Mouse (Mus musculus): ENCODE measurements around the gene Nell2. TPM values are rescaled to one million over a fixed set of nuclear protein-coding genes. Genes with fewer than 3 reads are reported as not detected.

Gene Nell2
- polyA plus RNA-seq, 1 experiment from 2014 or later, result 1.9 TPM

DNA sequence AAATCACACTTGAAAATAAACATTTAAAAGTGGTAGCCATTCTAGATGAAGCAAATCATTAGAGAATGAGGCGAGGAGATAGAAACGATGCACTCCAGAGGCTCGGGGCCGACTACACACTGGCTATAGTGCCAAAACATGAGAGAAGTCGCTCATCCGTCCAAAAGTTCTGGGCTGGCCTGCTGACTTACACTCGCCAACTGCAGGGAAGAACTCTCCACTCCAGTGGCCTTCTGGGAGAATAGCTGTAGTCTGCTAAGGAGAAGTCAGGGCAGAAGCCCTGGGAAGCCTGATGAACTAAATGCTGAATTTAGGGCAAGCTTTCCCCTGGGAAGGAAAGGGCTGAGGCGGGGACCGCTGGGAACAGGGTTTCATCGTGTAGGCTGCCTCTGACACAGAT lies 231.8 kb downstream of the Nell2 start:
- ATAC-seq (replicated peaks; ENCODE audit: extremely low read depth, insufficient read depth, low FRiP score), result no peak
- no peaks in the 10 kb centered on the region for H3K36me3 ChIP-seq (ENCODE audit: control insufficient read depth, insufficient read depth)
- no peak overlapping the region for H3K27ac ChIP-seq (ENCODE audit: low read length)
- WGBS, result 83% methylated on average over 10 of the region's 10 CpGs
- no peaks in the 10 kb centered on the region for H3K27me3 ChIP-seq (ENCODE audit: control insufficient read depth, insufficient read depth, low read length)
- H3K9ac ChIP-seq (ENCODE audit: low read length), result no peak overlapping the region
- H3K4me2 ChIP-seq (ENCODE audit: low read depth, low read length), result no peak overlapping the region
- H3K9me3 ChIP-seq (replicated peaks; ENCODE audit: control insufficient read depth, low read length), result no peaks in the 10 kb centered on the region
- no peaks in the 10 kb centered on the region for H3K4me1 ChIP-seq (ENCODE audit: control insufficient read depth, insufficient read depth, low read length)
- H3K4me3 ChIP-seq (ENCODE audit: low read length), result no peak overlapping the region

GRCm38 (mm10) chr15:95289047-95289446 lies 239.3 kb downstream of the Nell2 start:
- Histone ChIP-seq H3K9ac (ENCODE audit: low read length) (no peak overlapping the region), H3K4me3 (ENCODE audit: low read length) (no peak overlapping the region), H3K36me3 (ENCODE audit: control insufficient read depth, insufficient read depth) (no peaks in the 10 kb centered on the region), H3K27me3 (ENCODE audit: control insufficient read depth, insufficient read depth, low read length) (no peaks in the 10 kb centered on the region), H3K9me3 (replicated peaks; ENCODE audit: control insufficient read depth, low read length) (no peaks in the 10 kb centered on the region), H3K27ac (ENCODE audit: low read length) (no peak overlapping the region), H3K4me1 (ENCODE audit: control insufficient read depth, insufficient read depth, low read length) (no peaks in the 10 kb centered on the region), H3K4me2 (ENCODE audit: low read depth, low read length) (no peak overlapping the region)
- 60% methylated on average over 10 of the region's 10 CpGs for WGBS
- ATAC-seq (replicated peaks; ENCODE audit: extremely low read depth, insufficient read depth, low FRiP score), result no peak

DNA sequence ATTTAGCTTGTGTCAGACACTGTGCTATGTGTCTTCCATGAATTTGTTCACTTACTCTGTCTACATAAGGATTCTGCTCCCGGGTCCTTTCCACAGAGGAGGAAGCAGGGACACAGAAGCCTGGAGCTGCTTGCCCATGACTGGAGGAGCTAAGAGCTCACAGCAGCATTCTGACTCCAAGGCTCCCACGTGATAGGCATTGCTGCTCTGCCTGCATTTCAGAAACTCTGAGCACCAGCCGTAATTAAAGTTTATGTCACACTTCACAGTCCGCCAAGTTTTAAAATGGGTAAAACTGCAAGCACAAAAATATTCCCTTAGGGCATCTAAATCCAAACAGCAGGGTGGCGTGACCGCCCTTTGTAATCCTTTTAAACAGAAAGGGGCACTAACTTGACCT lies 243.2 kb downstream of the Nell2 start:
- Histone ChIP-seq H3K36me3 (ENCODE audit: control insufficient read depth, insufficient read depth) (no peaks in the 10 kb centered on the region), H3K4me1 (ENCODE audit: control insufficient read depth, insufficient read depth, low read length) (no peaks in the 10 kb centered on the region), H3K9ac (ENCODE audit: low read length) (no peak overlapping the region), H3K4me3 (ENCODE audit: low read length) (no peak overlapping the region), H3K9me3 (replicated peaks; ENCODE audit: control insufficient read depth, low read length) (no peaks in the 10 kb centered on the region), H3K27me3 (ENCODE audit: control insufficient read depth, insufficient read depth, low read length) (no peaks in the 10 kb centered on the region), H3K4me2 (ENCODE audit: low read depth, low read length) (no peak overlapping the region), H3K27ac (ENCODE audit: low read length) (no peak overlapping the region)
- ATAC-seq (replicated peaks; ENCODE audit: extremely low read depth, insufficient read depth, low FRiP score), result no peak
- WGBS, result 79% methylated on average over 6 of the region's 6 CpGs

DNA sequence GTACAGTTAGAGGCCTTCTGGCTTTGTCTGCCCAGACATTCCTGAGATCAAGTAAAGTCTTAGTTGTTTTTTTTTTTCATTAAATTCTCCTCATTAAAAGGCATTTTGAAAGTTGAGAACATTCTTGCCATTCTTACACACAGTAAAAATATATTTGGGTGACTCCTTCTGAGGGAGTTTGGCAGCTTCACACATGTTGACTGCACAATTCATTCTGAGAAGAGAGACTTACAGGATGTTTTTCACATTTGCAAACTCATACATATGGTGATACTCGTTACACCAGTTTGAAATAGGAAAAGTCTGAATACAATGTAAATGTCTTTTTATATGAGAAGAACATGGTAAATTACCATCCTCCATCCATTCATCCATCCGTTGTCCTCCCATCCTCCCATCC lies 247.4 kb downstream of the Nell2 start:
- H3K36me3 ChIP-seq (ENCODE audit: control insufficient read depth, insufficient read depth), result no peaks in the 10 kb centered on the region
- WGBS, result 69% methylated on average over 2 of the region's 2 CpGs
- H3K9ac ChIP-seq (ENCODE audit: low read length), result no peak overlapping the region
- no peaks in the 10 kb centered on the region for H3K27me3 ChIP-seq (ENCODE audit: control insufficient read depth, insufficient read depth, low read length)
- H3K27ac ChIP-seq (ENCODE audit: low read length), result no peak overlapping the region
- ATAC-seq (replicated peaks; ENCODE audit: extremely low read depth, insufficient read depth, low FRiP score), result no peak
- no peak overlapping the region for H3K4me2 ChIP-seq (ENCODE audit: low read depth, low read length)
- H3K9me3 ChIP-seq (replicated peaks; ENCODE audit: control insufficient read depth, low read length), result no peaks in the 10 kb centered on the region
- no peaks in the 10 kb centered on the region for H3K4me1 ChIP-seq (ENCODE audit: control insufficient read depth, insufficient read depth, low read length)
- no peak overlapping the region for H3K4me3 ChIP-seq (ENCODE audit: low read length)

DNA sequence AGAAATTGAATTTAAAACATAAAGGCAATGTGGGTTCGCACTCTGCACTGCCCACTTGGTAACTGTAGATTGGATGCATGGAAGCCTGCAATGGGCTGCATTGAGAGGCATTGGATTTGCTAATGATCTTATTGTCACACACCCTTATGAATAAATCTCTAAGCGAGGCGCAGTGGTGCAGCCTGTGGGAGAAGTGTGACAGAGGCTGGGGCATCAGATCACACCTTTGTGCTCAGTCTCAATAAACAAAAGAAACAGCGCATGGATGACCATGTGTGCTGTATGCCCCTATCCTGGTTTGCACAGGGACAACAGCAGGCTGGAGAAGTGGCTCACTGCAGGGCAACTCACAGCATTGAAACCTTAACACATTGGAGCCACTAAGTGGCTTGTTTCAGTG lies 250.4 kb downstream of the Nell2 start:
- ATAC-seq (replicated peaks; ENCODE audit: extremely low read depth, insufficient read depth, low FRiP score), result no peak
- no peaks in the 10 kb centered on the region for H3K9me3 ChIP-seq (replicated peaks; ENCODE audit: control insufficient read depth, low read length)
- 82% methylated on average over 4 of the region's 4 CpGs for WGBS

GRCm38 (mm10) chr15:95276556-95276955 lies 251.8 kb downstream of the Nell2 start:
- H3K27ac ChIP-seq (ENCODE audit: low read length), result no peak overlapping the region
- H3K27me3 ChIP-seq (ENCODE audit: control insufficient read depth, insufficient read depth, low read length), result no peaks in the 10 kb centered on the region
- ATAC-seq (replicated peaks; ENCODE audit: extremely low read depth, insufficient read depth, low FRiP score), result no peak
- H3K4me1 ChIP-seq (ENCODE audit: control insufficient read depth, insufficient read depth, low read length), result no peaks in the 10 kb centered on the region
- no peaks in the 10 kb centered on the region for H3K36me3 ChIP-seq (ENCODE audit: control insufficient read depth, insufficient read depth)
- no peak overlapping the region for H3K4me2 ChIP-seq (ENCODE audit: low read depth, low read length)
- WGBS, result 87% methylated on average over 3 of the region's 3 CpGs
- no peaks in the 10 kb centered on the region for H3K9me3 ChIP-seq (replicated peaks; ENCODE audit: control insufficient read depth, low read length)
- H3K4me3 ChIP-seq (ENCODE audit: low read length), result no peak overlapping the region
- no peak overlapping the region for H3K9ac ChIP-seq (ENCODE audit: low read length)

More for the DNA sequence above, 250.4 kb downstream of the Nell2 start:
- Histone ChIP-seq H3K4me2 (ENCODE audit: low read depth, low read length) (no peak overlapping the region), H3K4me3 (ENCODE audit: low read length) (no peak overlapping the region), H3K36me3 (ENCODE audit: control insufficient read depth, insufficient read depth) (no peaks in the 10 kb centered on the region), H3K27ac (ENCODE audit: low read length) (no peak overlapping the region), H3K4me1 (ENCODE audit: control insufficient read depth, insufficient read depth, low read length) (no peaks in the 10 kb centered on the region), H3K9ac (ENCODE audit: low read length) (no peak overlapping the region), H3K27me3 (ENCODE audit: control insufficient read depth, insufficient read depth, low read length) (no peaks in the 10 kb centered on the region)

GRCm38 (mm10) chr15:95275553-95275952 lies 252.8 kb downstream of the Nell2 start:
- H3K27ac ChIP-seq (ENCODE audit: low read length), result no peak overlapping the region
- H3K4me3 ChIP-seq (ENCODE audit: low read length), result no peak overlapping the region
- no peak overlapping the region for H3K4me2 ChIP-seq (ENCODE audit: low read depth, low read length)
- 76% methylated on average over 5 of the region's 5 CpGs for WGBS
- no peak for ATAC-seq (replicated peaks; ENCODE audit: extremely low read depth, insufficient read depth, low FRiP score)
- H3K4me1 ChIP-seq (ENCODE audit: control insufficient read depth, insufficient read depth, low read length), result no peaks in the 10 kb centered on the region
- H3K9me3 ChIP-seq (replicated peaks; ENCODE audit: control insufficient read depth, low read length), result no peaks in the 10 kb centered on the region
- H3K9ac ChIP-seq (ENCODE audit: low read length), result no peak overlapping the region
- H3K27me3 ChIP-seq (ENCODE audit: control insufficient read depth, insufficient read depth, low read length), result no peaks in the 10 kb centered on the region
- no peaks in the 10 kb centered on the region for H3K36me3 ChIP-seq (ENCODE audit: control insufficient read depth, insufficient read depth)

DNA sequence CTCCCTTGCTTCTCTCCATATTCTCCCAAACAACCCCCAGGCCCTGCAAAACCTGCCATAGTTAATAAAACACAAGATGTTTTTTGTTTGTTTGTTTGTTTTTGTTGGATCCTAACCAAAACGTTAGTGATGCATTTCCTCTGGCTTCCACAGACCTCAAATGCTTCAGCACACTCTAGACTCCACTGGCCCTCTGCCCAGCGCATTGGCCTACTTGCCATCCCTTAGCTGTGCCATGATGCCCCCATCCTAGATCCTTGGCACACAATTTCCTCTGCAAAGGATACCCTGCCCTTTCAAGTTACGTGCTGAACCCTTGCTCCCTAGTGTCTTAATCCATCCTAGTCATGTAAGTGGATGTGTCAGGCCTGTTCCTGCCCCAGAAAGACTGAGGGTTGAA lies 255.1 kb downstream of the Nell2 start:
- H3K27ac ChIP-seq (ENCODE audit: low read length), result no peak overlapping the region
- H3K4me3 ChIP-seq (ENCODE audit: low read length), result no peak overlapping the region
- H3K27me3 ChIP-seq (ENCODE audit: control insufficient read depth, insufficient read depth, low read length), result no peaks in the 10 kb centered on the region
- ATAC-seq (replicated peaks; ENCODE audit: extremely low read depth, insufficient read depth, low FRiP score), result no peak
- H3K9ac ChIP-seq (ENCODE audit: low read length), result no peak overlapping the region
- 72% methylated on average over 3 of the region's 3 CpGs for WGBS
- no peak overlapping the region for H3K4me2 ChIP-seq (ENCODE audit: low read depth, low read length)
- no peaks in the 10 kb centered on the region for H3K9me3 ChIP-seq (replicated peaks; ENCODE audit: control insufficient read depth, low read length)
- H3K4me1 ChIP-seq (ENCODE audit: control insufficient read depth, insufficient read depth, low read length), result no peaks in the 10 kb centered on the region
- H3K36me3 ChIP-seq (ENCODE audit: control insufficient read depth, insufficient read depth), result no peaks in the 10 kb centered on the region

- no peak for ATAC-seq (replicated peaks; ENCODE audit: extremely low read depth, insufficient read depth, low FRiP score)
- Histone ChIP-seq H3K9ac (ENCODE audit: low read length) (no peak overlapping the region), H3K36me3 (ENCODE audit: control insufficient read depth, insufficient read depth) (no peaks in the 10 kb centered on the region), H3K4me3 (ENCODE audit: low read length) (no peak overlapping the region), H3K4me2 (ENCODE audit: low read depth, low read length) (no peak overlapping the region), H3K27me3 (ENCODE audit: control insufficient read depth, insufficient read depth, low read length) (no peaks in the 10 kb centered on the region), H3K9me3 (replicated peaks; ENCODE audit: control insufficient read depth, low read length) (no peaks in the 10 kb centered on the region), H3K4me1 (ENCODE audit: control insufficient read depth, insufficient read depth, low read length) (no peaks in the 10 kb centered on the region), H3K27ac (ENCODE audit: low read length) (no peak overlapping the region)
- WGBS, result 82% methylated on average over 3 of the region's 3 CpGs
These were observed 256.2 kb downstream of the Nell2 start for GRCm38 (mm10) chr15:95272167-95272566.

Measured in heart, embryonic 16.5 days (tissue).